Mouse (Mus musculus): Measurements from ENCODE around the gene Gm21921.
"Not testable (repeated sequence)": the region's sequence is repeated elsewhere in the genome, so short reads cannot be mapped to it uniquely, and the experiment has no call there.

Gene Gm21921

GRCm38 (mm10) chrY:24796143-24796542, at the start of gene Gm21921:
TSS of gene Gm21921 (minus strand) at chrY:24796243.
- not testable (repeated sequence) for DNase-seq

All from cerebellum, postnatal 14 days (tissue).